Mouse (Mus musculus) embryonic facial prominence, embryonic 11.5 days (tissue): Measurements from ENCODE around the gene Zfp282. TPM values are rescaled to one million over a fixed set of nuclear protein-coding genes. Genes with fewer than 3 reads are reported as not detected.

ENCODE experiments used
- ATAC-seq: fragments of 200-750 bp; cut with Nextera tagmentation; replicated peaks from 2 replicates; pipeline ENCODE4 v1.8.0; 2017; ENCODE audit warnings: low read depth; ENCODE audit not compliant: insufficient number of reproducible peaks, low FRiP score, low TSS enrichment
- DNase-seq: peaks from one replicate; pipeline ENCODE4 v3.0.0-alpha.2; 2015; ENCODE audit warnings: low spot score
- H3K27ac ChIP-seq: fragments of 300-500 bp; sonication (generic); replicated peaks from 2 replicates; pipeline ENCODE4 v1.5.1; 2014; ENCODE audit warnings: mild to moderate bottlenecking, low read depth, low read length, control low read depth
- H3K27me3 ChIP-seq: fragments of 300-500 bp; sonication (generic); 2 replicates; pipeline ENCODE4 v1.6.1; 2014; ENCODE audit warnings: mild to moderate bottlenecking, low read length, moderate library complexity, mixed read lengths; ENCODE audit not compliant: control insufficient read depth, insufficient read depth
- H3K36me3 ChIP-seq: fragments of 300-500 bp; sonication (generic); replicated peaks from 2 replicates; pipeline ENCODE4 v1.6.1; 2014; ENCODE audit warnings: low read depth, mild to moderate bottlenecking, low read length, moderate library complexity, mixed read lengths; ENCODE audit not compliant: control insufficient read depth, insufficient read depth
- H3K4me1 ChIP-seq: fragments of 300-500 bp; sonication (generic); 2 replicates; pipeline ENCODE4 v1.6.1; 2014; ENCODE audit warnings: low read length, mixed read lengths; ENCODE audit not compliant: control insufficient read depth, insufficient read depth
- H3K4me2 ChIP-seq: fragments of 300-500 bp; sonication (generic); 2 replicates; pipeline ENCODE4 v1.6.1; 2014; ENCODE audit warnings: low read depth, mild to moderate bottlenecking, control low read depth, low read length, moderate library complexity
- H3K4me3 ChIP-seq: fragments of 300-500 bp; sonication (generic); 2 replicates; pipeline ENCODE4 v1.5.1; 2014; ENCODE audit warnings: low read depth, low read length, control low read depth
- H3K9ac ChIP-seq: fragments of 300-500 bp; sonication (generic); replicated peaks from 2 replicates; pipeline ENCODE4 v1.6.1; 2014; ENCODE audit warnings: mild to moderate bottlenecking, control low read depth, low read length
- H3K9me3 ChIP-seq: fragments of 300-500 bp; sonication (generic); replicated peaks from 2 replicates; pipeline ENCODE4 v1.6.1; 2016; ENCODE audit warnings: mild to moderate bottlenecking, low read length, inconsistent platforms, mixed read lengths; ENCODE audit not compliant: control insufficient read depth
- WGBS: fragments of 180-500 bp; shearing (Covaris S2); extraction: QIAGEN DNeasy Blood & Tissue Kit; methylation state at CpG from one replicate; pipeline ENCODE4 v1.1.7; 2014; 5-methylcytosine and 5-hydroxymethylcytosine counted together
- polyA plus RNA-seq: library from polyadenylated mRNA; unstranded; fragments of >200 nt; fragmentation: Nextera tagmentation; extraction: Ambion mirVana; gene quantifications from 2 replicates; pipeline ENCODE4 v1.2.1, GENCODE M21; 2014

Gene Zfp282
- 12.2 and 12.3 TPM in 2 replicates for polyA plus RNA-seq

GRCm38 (mm10) chr6:47877058-47877457 lies at the start of gene Zfp282:
TSS of gene Zfp282 (plus strand) at chr6:47877204.
- peak within 1 kb of the TSS; percentile 91 for H3K4me3 ChIP-seq
- WGBS, result 7% methylated on average over 9 of the region's 9 CpGs
- peak within 1 kb of the TSS; percentile 85 for H3K4me2 ChIP-seq
- no peak for ATAC-seq
- H3K4me1 ChIP-seq, result no peaks in the 10 kb centered on the region
- peak within 1 kb of the TSS; percentile 94 for H3K9ac ChIP-seq
- peak within 1 kb of the TSS; percentile 95 for H3K27ac ChIP-seq
- no peaks in the 10 kb centered on the region for H3K27me3 ChIP-seq
- H3K9me3 ChIP-seq, result no peaks in the 10 kb centered on the region
- no peaks in the 10 kb centered on the region; the same call in 1 of the 2 replicates for H3K36me3 ChIP-seq
- no peak for DNase-seq

- WGBS, result 92% methylated on average over 4 of the region's 4 CpGs
- no peak overlapping the region for H3K9ac ChIP-seq
- no peak for ATAC-seq
- no peaks in the 10 kb centered on the region for H3K4me1 ChIP-seq
- H3K4me2 ChIP-seq, result no peak overlapping the region
- H3K27ac ChIP-seq, result no peak overlapping the region
- H3K27me3 ChIP-seq, result no peaks in the 10 kb centered on the region
- H3K4me3 ChIP-seq, result no peak overlapping the region
- H3K9me3 ChIP-seq, result no peaks in the 10 kb centered on the region
- no peak for DNase-seq
- no peaks in the 10 kb centered on the region for H3K36me3 ChIP-seq
Observed at GRCm38 (mm10) chr6:47827462-47827861, 49.5 kb upstream of the Zfp282 start.

- no peaks in the 10 kb centered on the region for H3K4me1 ChIP-seq
- DNase-seq (peak; percentile 38), ATAC-seq (no peak)
- WGBS, result 27% methylated on average over 1 of the region's 1 CpGs
- no peak overlapping the region for H3K27ac ChIP-seq
- H3K4me3 ChIP-seq, result no peak overlapping the region
- H3K27me3 ChIP-seq, result no peaks in the 10 kb centered on the region
- H3K9me3 ChIP-seq, result no peaks in the 10 kb centered on the region
- no peak overlapping the region for H3K9ac ChIP-seq
- H3K4me2 ChIP-seq, result no peak overlapping the region
- no peaks in the 10 kb centered on the region for H3K36me3 ChIP-seq
Observed at GRCm38 (mm10) chr6:47828950-47829349, 48.1 kb upstream of the Zfp282 start.

GRCm38 (mm10) chr6:47830104-47831078 lies 46.6 kb upstream of the Zfp282 start, which contains the start of gene Zfp786:
TSS of gene Zfp786 (minus strand) at chr6:47830867.
- ATAC-seq (peak; percentile 90), DNase-seq (peak; percentile 94)
- Histone ChIP-seq H3K27me3 (no peaks in the 10 kb centered on the region), H3K4me2 (peak within 1 kb of the TSS; percentile 56), H3K4me1 (no peaks in the 10 kb centered on the region), H3K36me3 (no peaks in the 10 kb centered on the region), H3K27ac (peak within 1 kb of the TSS; percentile 56), H3K9ac (peak within 1 kb of the TSS; percentile 92), H3K4me3 (peak within 1 kb of the TSS; percentile 91), H3K9me3 (no peaks in the 10 kb centered on the region)
- WGBS, result 1% methylated on average over 61 of the region's 64 CpGs

- no peak for DNase-seq
- H3K27ac ChIP-seq, result no peak overlapping the region
- H3K4me3 ChIP-seq, result no peak overlapping the region
- 82% methylated on average over 1 of the region's 1 CpGs for WGBS
- no peak overlapping the region for H3K9ac ChIP-seq
- no peak overlapping the region for H3K4me2 ChIP-seq
- ATAC-seq, result no peak
- no peaks in the 10 kb centered on the region for H3K36me3 ChIP-seq
- H3K9me3 ChIP-seq, result no peaks in the 10 kb centered on the region
- no peaks in the 10 kb centered on the region for H3K4me1 ChIP-seq
- H3K27me3 ChIP-seq, result no peaks in the 10 kb centered on the region
Observed at GRCm38 (mm10) chr6:47832220-47832619, 44.8 kb upstream of the Zfp282 start.

- H3K36me3 ChIP-seq, result no peaks in the 10 kb centered on the region
- ATAC-seq (peak; percentile 96), DNase-seq (peak; percentile 95)
- 0% methylated on average over 52 of the region's 52 CpGs for WGBS
- no peaks in the 10 kb centered on the region for H3K9me3 ChIP-seq
- H3K4me1 ChIP-seq, result no peaks in the 10 kb centered on the region
- peak within 1 kb of the TSS; percentile 88 for H3K27ac ChIP-seq
- H3K9ac ChIP-seq, result peak within 1 kb of the TSS; percentile 81
- no peaks in the 10 kb centered on the region for H3K27me3 ChIP-seq
- peak within 1 kb of the TSS; percentile 66 for H3K4me2 ChIP-seq
- H3K4me3 ChIP-seq, result peak within 1 kb of the TSS; percentile 84
Observed at GRCm38 (mm10) chr6:47835482-47835983, 41.5 kb upstream of the Zfp282 start, which contains the start of gene Zfp398. TSS of gene Zfp398 (plus strand) at chr6:47835661.

- H3K4me1 ChIP-seq, result no peaks in the 10 kb centered on the region
- ATAC-seq (peak; percentile 61), DNase-seq (peak; percentile 65)
- peak overlapping the region; percentile 66 for H3K4me2 ChIP-seq
- WGBS, result under 1% methylated on average over 49 of the region's 49 CpGs
- no peaks in the 10 kb centered on the region for H3K9me3 ChIP-seq
- H3K36me3 ChIP-seq, result no peaks in the 10 kb centered on the region
- H3K27ac ChIP-seq, result peak overlapping the region; percentile 88
- no peaks in the 10 kb centered on the region for H3K27me3 ChIP-seq
- peak overlapping the region; percentile 84 for H3K4me3 ChIP-seq
- H3K9ac ChIP-seq, result peak overlapping the region; percentile 81
Observed at GRCm38 (mm10) chr6:47835984-47836521, 41.0 kb upstream of the Zfp282 start.
